Mouse (Mus musculus) common myeloid progenitor, adult 5-6 weeks (primary cell): ENCODE data around the gene Zfp60. TPM values are rescaled to one million over a fixed set of nuclear protein-coding genes. Genes with fewer than 3 reads are reported as not detected.
A peak's percentile ranks its signal among the peaks of the same experiment; 100 is the strongest.

Source experiments
- ATAC-seq: replicated peaks from 2 replicates; pipeline ENCODE4 v1.8.0; 2016; ENCODE audit warnings: low read depth, mild to moderate bottlenecking, moderate TSS enrichment, inconsistent platforms; ENCODE audit not compliant: poor library complexity, severe bottlenecking
- total RNA-seq: library from RNA; stranded (forward); fragments of 200-1000, 187-1606 nt; gene quantifications from 2 replicates; pipeline ENCODE4 v1.2.3, GENCODE M21; 2017

Gene Zfp60
- 12.5 and 13.2 TPM in 2 replicates for total RNA-seq

DNA sequence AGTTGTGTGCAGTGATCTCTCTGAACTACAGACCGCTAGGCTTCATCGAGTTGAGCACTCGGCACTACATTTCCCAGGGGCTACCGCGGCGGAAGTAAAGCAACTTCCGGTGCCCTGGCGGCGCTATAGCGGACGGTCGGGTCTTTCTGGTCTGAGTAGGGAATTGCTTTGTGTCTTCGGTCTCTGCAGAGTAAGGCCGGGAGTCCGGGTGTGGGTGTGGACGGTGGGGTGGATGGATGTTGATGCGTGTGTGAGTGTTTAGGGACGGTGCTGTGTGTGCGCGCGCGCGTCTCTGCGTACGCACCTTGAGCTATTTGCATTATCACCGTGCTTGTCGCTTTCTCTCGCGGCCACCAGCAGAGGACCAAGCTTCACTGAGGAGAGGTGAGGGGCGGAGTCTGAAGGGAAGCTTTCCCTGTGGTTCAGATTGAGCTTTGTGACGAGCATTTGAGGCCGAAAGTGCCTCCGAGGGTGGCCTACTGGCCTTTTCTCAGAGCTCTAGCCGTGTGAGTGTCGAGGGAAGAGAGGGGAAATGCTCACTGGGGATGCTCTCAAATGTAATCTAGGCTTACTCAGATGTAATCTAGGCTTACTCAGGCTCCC lies at the start of gene Zfp60:
Zfp60 (plus strand) TSS at position 109 of the 603 bp plus-strand sequence.
- ATAC-seq: peak; percentile 96

- no peak for ATAC-seq
Measured at GRCm38 (mm10) chr7:27683218-27683617, 48.0 kb upstream of the Zfp60 start.

- ATAC-seq: no peak
Measured at GRCm38 (mm10) chr7:27685220-27685619, 46.0 kb upstream of the Zfp60 start.

- no peak for ATAC-seq
Measured at GRCm38 (mm10) chr7:27685681-27686080, 45.5 kb upstream of the Zfp60 start.

GRCm38 (mm10) chr7:27687043-27687442 lies 44.1 kb upstream of the Zfp60 start:
- ATAC-seq: no peak

- no peak for ATAC-seq
Measured at GRCm38 (mm10) chr7:27687836-27688235, 43.4 kb upstream of the Zfp60 start.

GRCm38 (mm10) chr7:27688246-27688788 lies 42.9 kb upstream of the Zfp60 start:
- no peak for ATAC-seq

- peak; percentile 97 for ATAC-seq
Measured at GRCm38 (mm10) chr7:27688815-27689612, 42.2 kb upstream of the Zfp60 start, which contains the start of gene Zfp607b. Zfp607b (plus strand) TSS chr7:27689340.

GRCm38 (mm10) chr7:27691076-27691475 lies 40.1 kb upstream of the Zfp60 start:
- peak; percentile 40 for ATAC-seq

GRCm38 (mm10) chr7:27696711-27697110 lies 34.5 kb upstream of the Zfp60 start:
- ATAC-seq: no peak

GRCm38 (mm10) chr7:27710402-27710801 lies 20.8 kb upstream of the Zfp60 start:
- no peak for ATAC-seq

GRCm38 (mm10) chr7:27721951-27722350 lies 9.2 kb upstream of the Zfp60 start:
- ATAC-seq: no peak

GRCm38 (mm10) chr7:27725566-27726538 lies 5.3 kb upstream of the Zfp60 start:
- ATAC-seq: peak; percentile 88

GRCm38 (mm10) chr7:27727471-27727870 lies 3.7 kb upstream of the Zfp60 start:
- no peak for ATAC-seq

DNA sequence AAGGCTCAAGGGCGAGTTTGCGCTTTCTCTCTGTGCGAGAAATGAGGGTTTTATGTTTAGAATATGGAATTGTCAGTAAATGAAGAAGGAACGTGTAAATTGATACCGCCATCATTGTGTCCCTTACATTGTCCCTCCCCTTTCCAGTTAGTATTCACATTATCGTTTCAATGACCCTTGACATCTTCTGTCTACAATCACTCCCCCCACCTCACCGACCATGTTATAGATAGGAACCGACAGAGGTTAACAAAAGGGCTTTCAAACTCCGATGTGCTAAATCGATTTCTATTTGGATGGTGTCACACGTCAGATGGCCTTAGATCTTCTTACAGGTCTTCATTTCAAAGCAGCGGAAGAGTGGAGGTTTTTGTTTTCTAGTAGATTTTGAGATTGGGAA lies 757 bp downstream of the Zfp60 start:
- no peak for ATAC-seq

GRCm38 (mm10) chr7:27732508-27732907 lies 1.3 kb downstream of the Zfp60 start:
- ATAC-seq: no peak

GRCm38 (mm10) chr7:27735457-27735856 lies 4.3 kb downstream of the Zfp60 start:
- ATAC-seq: no peak

DNA sequence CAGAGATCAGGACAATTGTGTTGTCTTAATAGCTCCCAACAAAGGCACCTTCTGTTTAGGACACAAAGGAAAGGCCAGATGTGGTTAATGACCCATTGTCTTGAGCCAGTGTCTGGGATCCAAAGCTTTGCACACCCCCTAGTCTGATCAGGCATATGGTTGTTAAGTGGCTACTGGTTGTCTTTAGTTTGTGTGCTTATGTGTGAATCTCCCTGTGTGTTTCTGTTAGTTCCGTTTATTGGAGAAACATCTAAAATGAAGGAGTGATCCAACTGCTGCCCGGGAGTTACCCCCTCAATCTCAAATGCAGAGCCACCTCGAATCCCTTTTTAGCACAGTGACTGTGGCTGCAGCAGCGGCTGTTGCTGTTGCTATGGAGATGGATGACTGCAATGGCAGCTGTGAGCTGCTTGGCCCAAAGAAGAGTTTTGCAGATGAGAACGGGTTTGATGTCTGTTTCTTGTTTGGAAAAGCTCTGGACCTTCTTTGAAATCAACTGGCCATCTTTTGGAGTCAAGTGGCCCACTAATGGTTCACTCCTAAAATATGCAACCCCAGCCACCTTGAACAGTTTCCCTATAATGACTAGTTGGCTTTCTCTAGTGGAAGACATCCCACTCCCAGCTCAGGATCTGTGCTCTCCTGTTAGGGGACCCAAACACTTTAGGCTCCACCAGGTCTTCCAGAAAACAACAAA lies 25.3 kb downstream of the Zfp60 start:
- no peak for ATAC-seq

- no peak for ATAC-seq
Measured at GRCm38 (mm10) chr7:27757048-27757375, 25.8 kb downstream of the Zfp60 start.
